Mouse (Mus musculus) telencephalon, adult 2 months (tissue): ENCODE results near the gene Cyba.

ENCODE experiments used
- DNase-seq: peaks from one replicate; pipeline ENCODE4 v3.0.0-alpha.2; 2011; ENCODE audit warnings: low read depth, low spot score

Gene Cyba

GRCm38 (mm10) chr8:122432443-122433268 is at the start of gene Cyba:
Gene Cyba (minus strand): TSS chr8:122432930.
- DNase-seq, result no peak

DNA sequence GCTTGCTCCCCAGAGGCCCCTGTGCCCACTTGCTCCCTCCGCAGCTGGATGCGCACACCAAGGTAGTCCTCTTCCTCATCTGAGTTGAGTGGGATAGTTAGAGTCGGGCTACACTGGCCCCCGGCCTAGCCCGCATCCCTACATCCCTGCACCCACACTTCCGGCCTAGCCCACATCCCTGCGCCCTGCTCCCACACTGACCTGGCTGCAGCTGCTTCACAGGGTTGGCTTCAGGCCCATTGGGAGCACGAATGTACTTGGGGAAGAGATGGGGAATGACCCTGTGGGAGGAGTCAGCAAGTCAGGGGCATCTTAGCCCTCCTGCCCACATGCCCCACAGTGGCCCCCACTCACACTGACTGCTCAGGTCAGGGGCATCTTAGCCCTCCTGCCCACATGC is 49.7 kb upstream of the Cyba start:
- DNase-seq, result no peak

- peak; percentile 68 for DNase-seq
These were observed 43.0 kb upstream of the Cyba start, which contains the start of the genes Rnf166 and Ctu2 for GRCm38 (mm10) chr8:122475580-122476320. Gene Rnf166 (minus strand): TSS chr8:122476064. Gene Ctu2 (plus strand): TSS chr8:122476143.

DNA sequence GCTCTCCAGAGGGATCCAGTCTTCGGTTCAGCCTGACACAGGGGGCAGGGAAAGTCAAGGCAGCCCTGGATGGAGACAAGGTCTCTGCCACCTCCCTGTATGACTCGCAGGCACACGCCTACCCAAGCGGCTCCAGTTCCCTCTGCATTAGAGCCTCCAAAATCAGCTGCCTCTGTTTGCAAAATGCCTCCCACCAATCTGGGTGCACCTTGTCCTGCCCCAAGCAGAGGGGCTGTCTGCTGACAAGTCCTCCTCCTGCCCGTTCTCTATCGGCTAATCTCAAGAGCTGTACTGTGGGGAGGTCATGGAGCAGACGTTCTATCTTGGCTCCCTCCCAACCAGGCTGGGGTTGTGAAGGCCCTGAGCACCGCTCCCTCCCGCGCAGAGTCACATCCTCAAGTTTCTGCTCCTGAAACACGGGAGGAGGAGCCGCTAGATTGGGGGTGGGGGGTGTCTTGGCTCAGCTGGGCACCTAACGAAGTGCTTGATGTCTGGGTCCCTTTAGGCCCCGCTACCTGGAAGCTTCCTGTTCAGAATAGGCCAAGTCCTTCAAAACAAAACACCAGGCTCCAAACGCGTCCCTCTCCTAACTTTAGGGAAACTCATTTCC is 42.3 kb upstream of the Cyba start:
- no peak for DNase-seq

DNA sequence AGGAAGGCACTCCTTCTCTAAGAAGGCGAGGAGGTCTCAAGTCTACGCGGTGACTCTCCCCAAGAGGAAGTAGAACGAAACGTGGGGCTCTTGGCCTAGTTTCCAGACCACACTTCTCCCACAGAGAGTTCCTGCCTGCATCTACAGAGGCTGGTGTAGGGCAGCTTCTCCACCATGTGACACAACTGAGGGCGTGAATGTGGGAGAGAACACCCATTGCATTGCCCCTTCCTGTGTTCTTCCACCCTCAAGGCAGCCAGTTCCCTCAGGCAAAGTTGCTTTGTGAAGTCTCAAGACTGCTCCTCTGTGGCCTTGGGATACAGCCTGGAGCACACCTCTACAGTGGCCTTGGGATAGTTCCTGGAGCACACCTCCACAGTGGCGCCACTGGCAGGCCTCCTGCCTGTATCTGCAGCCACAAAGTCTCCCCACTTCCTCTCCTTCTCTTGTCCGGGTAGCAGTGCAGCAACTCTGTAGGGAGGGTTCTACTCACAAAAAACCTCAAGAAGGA is 41.2 kb upstream of the Cyba start:
- DNase-seq, result peak; percentile 55

GRCm38 (mm10) chr8:122470691-122471090 is 38.0 kb upstream of the Cyba start:
- DNase-seq, result no peak

GRCm38 (mm10) chr8:122469965-122470364 is 37.2 kb upstream of the Cyba start:
- DNase-seq, result no peak

- DNase-seq, result no peak
These were observed 36.7 kb upstream of the Cyba start for GRCm38 (mm10) chr8:122469407-122469806.

DNA sequence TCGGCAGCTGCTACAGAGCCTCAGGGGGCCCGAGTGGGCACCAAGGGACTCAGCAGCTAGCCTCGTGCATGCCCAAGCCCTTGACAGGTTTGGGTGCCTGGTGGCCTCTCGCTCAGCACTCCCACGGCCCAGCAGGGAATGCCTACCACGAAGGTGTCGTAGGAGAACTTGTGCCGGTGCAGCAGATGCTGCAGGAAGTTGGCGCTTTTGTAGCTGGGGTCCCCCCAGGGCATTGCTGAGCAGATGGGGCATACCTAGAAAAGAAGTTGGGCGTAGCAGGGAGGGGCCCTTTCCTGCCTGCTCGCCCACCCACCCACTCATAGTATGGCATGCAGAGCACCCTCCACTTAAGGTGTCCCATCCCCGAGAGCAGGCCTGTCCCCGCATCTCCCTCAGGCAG is 35.1 kb upstream of the Cyba start:
- DNase-seq, result no peak

- DNase-seq, result no peak
These were observed 32.3 kb upstream of the Cyba start for GRCm38 (mm10) chr8:122464985-122465384.

GRCm38 (mm10) chr8:122463651-122464640 is 31.2 kb upstream of the Cyba start:
- DNase-seq, result no peak

GRCm38 (mm10) chr8:122462510-122462909 is 29.8 kb upstream of the Cyba start:
- no peak for DNase-seq

- peak; percentile 95 for DNase-seq
These were observed 28.9 kb upstream of the Cyba start for GRCm38 (mm10) chr8:122461473-122462148.

GRCm38 (mm10) chr8:122460524-122461472 is 28.1 kb upstream of the Cyba start, which contains the start of gene Snai3:
Gene Snai3 (minus strand): TSS chr8:122460733.
- no peak for DNase-seq

GRCm38 (mm10) chr8:122459990-122460389 is 27.3 kb upstream of the Cyba start:
- DNase-seq, result no peak

DNA sequence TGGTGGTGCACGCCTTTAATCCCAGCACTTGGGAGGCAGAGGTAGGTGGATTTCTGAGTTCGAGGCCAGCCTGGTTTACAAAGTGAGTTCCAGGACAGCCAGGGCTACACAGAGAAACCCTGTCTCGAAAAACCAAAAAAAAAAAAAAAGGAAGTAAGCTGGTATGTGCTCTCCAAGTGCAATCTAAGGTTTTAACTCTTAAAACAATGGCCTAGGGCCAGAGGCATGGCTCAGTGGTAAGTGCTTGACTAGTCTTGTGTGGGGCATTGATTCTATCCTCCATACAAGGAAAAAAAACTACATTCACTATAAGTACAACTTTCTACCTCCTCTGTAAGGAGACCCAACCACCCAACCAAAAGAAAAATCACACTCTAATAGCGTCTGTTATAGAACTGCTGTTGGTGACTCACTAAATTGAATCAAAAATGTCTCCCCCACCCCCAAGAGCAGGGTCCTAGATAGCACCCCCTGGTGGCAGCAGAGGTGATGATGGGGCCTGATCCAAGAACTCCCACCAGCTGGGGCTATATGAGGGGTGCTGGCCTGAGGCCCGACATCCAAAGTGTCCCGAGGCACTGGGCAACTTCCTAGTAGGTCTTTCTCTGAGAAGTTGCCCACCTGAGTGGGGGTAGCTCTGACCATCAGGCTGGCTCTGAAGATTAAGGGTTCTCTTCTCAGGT is 26.6 kb upstream of the Cyba start:
- DNase-seq, result no peak

GRCm38 (mm10) chr8:122457171-122457570 is 24.4 kb upstream of the Cyba start:
- DNase-seq, result no peak

- no peak for DNase-seq
These were observed 21.7 kb upstream of the Cyba start for GRCm38 (mm10) chr8:122454409-122454808.
